Mouse (Mus musculus): Measurements from ENCODE around the gene Abca9.

- TF ChIP-seq CTCF (IDR thresholded peaks at IDR 0.05; ENCODE audit: extremely low read depth, insufficient read length, insufficient replicate concordance, low read depth, low read length), result no peak
- TF ChIP-seq POLR2A (IDR thresholded peaks at IDR 0.05; ENCODE audit: low read depth, low read length), result no peak
Observed at GRCm38 (mm10) chr11:110095858-110096257, 72.1 kb downstream of the Abca9 start, which contains the start of gene Abca8a.

Data from small intestine, adult 2 months (tissue).